Comparison of ENCODE assay signal across 39 mouse cellular contexts in the genomic region with DNA sequence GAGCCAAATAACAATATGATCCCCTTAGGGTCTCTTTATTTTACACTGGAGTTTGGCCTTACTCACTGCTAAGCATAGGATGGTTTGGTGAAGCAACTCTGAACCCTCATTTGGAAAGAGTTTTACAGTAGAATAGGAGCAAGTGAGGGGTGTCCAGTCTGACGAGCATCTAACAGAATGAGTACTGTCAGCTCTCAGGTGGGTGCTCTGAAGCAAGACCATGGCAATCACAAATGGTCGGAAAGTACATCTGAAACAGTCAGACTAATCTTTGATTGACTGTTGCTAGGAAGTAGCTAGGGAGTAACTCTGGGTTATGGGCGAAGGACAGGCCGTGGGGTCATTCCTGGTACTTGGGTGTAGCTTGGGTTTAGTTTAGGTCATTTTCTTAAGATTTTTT. TPM values are rescaled to one million over a fixed set of nuclear protein-coding genes. Genes with fewer than 3 reads are reported as not detected.
"Had no signal": no experiment of that assay in that cellular context is flagged by ENCODE, and none has a peak within 500 bp of the region (broad histone marks: within the 10 kb centered on the region; RNA-seq: fewer than 3 reads in every experiment).

No protein-coding gene starts in this region.

RNA-seq across cellular contexts. Expression of a gene that starts 6.5 kb away (rescaled TPM):
- total RNA-seq: heart, postnatal 10 days; heart, postnatal 14 days; heart, postnatal 25 days; heart, postnatal 36 days; heart, postnatal 4 days; hematopoietic stem cell, adult 5-6 weeks; hindbrain, postnatal 0 days; layer of hippocampus, adult 18-20 months; layer of hippocampus, adult 2 months; layer of hippocampus, adult 8-10 months; layer of hippocampus, postnatal 10 days; layer of hippocampus, postnatal 14 days; layer of hippocampus, postnatal 25 days; layer of hippocampus, postnatal 36 days; left cerebral cortex, adult 18-20 months had no signal
- polyA plus RNA-seq: heart, embryonic 11.5 days; heart, embryonic 12.5 days; heart, embryonic 13.5 days; heart, embryonic 14.5 days; heart, embryonic 15.5 days; heart, embryonic 16.5 days; heart, postnatal 0 days; hindbrain, embryonic 10.5 days; hindbrain, embryonic 11.5 days; hindbrain, embryonic 12.5 days; hindbrain, embryonic 13.5 days; hindbrain, embryonic 14.5 days; hindbrain, embryonic 15.5 days; hindbrain, embryonic 16.5 days; hindbrain, postnatal 0 days; inflammation-experienced regulatory T-cells, adult 6 months; intestine, embryonic 14.5 days; intestine, embryonic 15.5 days; intestine, embryonic 16.5 days; intestine, postnatal 0 days; kidney, adult 2 months; kidney, embryonic 14.5 days; kidney, embryonic 15.5 days; kidney, embryonic 16.5 days; large intestine, adult 2 months had no signal
